Mouse (Mus musculus): ENCODE data around the gene Nop16.

- no peak for TF ChIP-seq POLR2A (IDR thresholded peaks at IDR 0.05; ENCODE audit: insufficient read length, low read depth)
- TF ChIP-seq POLR2AphosphoS2 (IDR thresholded peaks at IDR 0.05; ENCODE audit: insufficient read length, low read depth): no peak
- TF ChIP-seq E2F4 (IDR thresholded peaks at IDR 0.05; ENCODE audit: insufficient read depth): no peak
- TF ChIP-seq MYOG (IDR thresholded peaks at IDR 0.05; ENCODE audit: control insufficient read depth in 1 of 3, insufficient read depth in 1 of 3, insufficient read length in 2 of 3, low read depth in 2 of 3): no peak
- no peak for TF ChIP-seq REST (IDR thresholded peaks at IDR 0.05; ENCODE audit: insufficient read depth, insufficient read length)
- TF ChIP-seq MAX (IDR thresholded peaks at IDR 0.05; ENCODE audit: low read depth): no peak
- no peak for TF ChIP-seq TCF12 (IDR thresholded peaks at IDR 0.05; ENCODE audit: insufficient read depth, poor library complexity, severe bottlenecking)
- no peak for TF ChIP-seq MYOD1 (IDR thresholded peaks at IDR 0.05; ENCODE audit: control insufficient read depth in 1 of 3, insufficient read length in 2 of 3, low read depth in 2 of 3)
Measured at GRCm38 (mm10) chr13:54616998-54617397, 27.1 kb upstream of the Nop16 start.

Measured in myocyte (in vitro differentiated cells).